Mouse (Mus musculus) E14TG2a.4 (cell line): ENCODE data around the gene Lhx5.

Experiments used
- CTCF ChIP-seq: conservative IDR thresholded peaks from 2 replicates; pipeline ENCODE4 v1.5.1; 2014; ENCODE audit warnings: low read length
- NANOG ChIP-seq: IDR thresholded peaks from 2 replicates; pipeline ENCODE4 v1.6.1; 2014; ENCODE audit warnings: borderline replicate concordance, low read length, mixed read lengths

DNA sequence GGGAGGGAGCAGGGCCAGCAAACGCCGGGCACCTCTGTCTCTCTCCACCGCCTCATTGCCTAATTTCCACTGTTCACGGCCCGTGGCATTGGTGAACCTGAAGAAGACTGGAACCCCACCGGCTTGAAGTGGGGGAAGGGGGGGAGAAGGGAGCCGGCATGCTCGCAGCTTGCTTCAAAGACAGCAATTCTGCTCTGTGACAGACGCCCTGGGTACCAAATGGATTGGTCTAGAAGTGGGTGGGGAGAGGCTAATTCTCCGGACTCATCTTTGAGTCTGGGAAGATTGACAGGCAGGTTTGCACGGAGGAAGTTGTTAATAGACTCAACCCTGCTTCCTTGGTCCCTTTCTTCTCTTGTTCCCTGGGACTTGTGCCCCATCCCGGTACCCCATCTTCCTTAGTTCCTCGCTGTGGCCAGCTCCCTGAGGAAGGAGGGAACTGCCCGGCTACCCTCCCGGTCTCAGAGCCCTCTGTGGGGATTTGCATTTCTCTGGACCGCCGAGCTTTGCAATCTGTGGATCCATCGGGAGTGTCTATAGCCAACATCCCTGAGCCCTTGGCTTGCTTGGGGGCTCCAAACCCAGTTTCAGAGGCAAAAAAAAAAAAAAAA is 5.5 kb downstream of the Lhx5 start:
- no peak for TF ChIP-seq CTCF
- TF ChIP-seq NANOG: no peak
